Mouse (Mus musculus): ENCODE measurements around the gene Tpbgl.

DNA sequence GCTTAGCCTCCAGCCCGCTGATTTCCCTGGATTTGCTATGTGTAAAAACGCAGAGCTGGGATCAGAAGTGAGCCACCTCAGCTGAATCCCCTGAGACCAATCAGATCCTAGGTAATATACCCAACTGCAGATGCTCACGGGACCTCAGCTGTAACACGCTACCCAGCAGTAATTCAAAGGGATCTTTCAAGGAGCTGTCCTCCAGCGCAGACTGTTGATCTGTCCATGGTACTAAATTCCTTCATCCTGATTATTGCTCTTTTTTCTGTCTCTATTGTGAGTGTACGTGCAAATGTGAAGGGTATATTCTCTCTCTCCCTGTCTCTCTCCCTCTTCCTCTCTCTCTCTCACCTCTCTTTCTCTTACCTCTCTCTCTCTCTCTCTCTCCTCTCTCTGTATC, 5.4 kb upstream of the Tpbgl start:
- TF ChIP-seq CTCF (conservative IDR thresholded peaks at IDR 0.05; ENCODE audit: insufficient read depth, insufficient read length, low read depth, low read length) (no peak), POLR2A (IDR thresholded peaks at IDR 0.05; ENCODE audit: low read depth, low read length) (no peak)

Measured in kidney, adult 2 months (tissue).